Mouse (Mus musculus) T-helper 2 cell (primary cell): Measurements from ENCODE around the gene Hoxa5.

Experiments used
- in situ Hi-C: fragments of 300-600 bp; cut with MboI, MseI; formaldehyde crosslinking; loops from one replicate; pipeline ENCODE4 v1.15.1; 2025; ENCODE audit warnings: high pct_unique_total_duplicates

The Hoxa5 gene

DNA sequence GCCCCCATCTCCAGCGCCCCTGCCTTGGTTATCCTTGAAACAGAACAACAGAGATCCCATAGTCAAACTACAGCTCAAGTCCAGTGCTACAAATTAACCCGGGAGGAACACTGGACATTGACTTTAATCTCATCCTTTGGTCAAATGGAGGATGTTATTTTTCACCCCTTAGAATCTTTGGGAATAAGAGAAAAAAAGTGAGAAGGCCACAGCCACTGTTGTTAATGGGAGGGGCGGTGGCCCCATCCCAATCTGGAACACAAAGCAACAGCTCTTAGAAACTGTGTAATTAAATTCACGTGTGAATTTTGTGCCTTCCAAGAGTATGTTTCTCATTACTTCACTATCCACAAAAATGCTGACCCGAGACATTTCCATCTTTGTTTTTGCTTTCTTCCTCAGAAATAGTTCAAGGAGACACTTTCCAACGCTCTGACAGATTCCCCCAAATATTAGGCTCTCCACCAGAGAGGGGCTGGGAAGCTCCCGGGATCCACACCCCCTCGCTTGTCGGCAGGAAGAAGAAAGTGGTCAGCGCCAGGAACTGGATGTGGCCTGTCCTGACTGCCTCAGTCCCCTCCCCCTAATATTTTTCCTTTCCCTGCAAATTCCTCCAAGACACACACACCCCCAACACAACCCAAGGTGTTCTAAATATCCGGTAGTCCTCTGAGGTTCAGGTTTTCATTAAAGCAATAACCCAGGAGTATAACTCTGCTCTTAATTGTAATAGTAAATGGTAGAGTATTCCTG, 23.3 kb upstream of the Hoxa5 start:
- in situ Hi-C loops = loop anchor here (10.0 kb wide), 1 partner anchor 363 kb away; no protein-coding TSS in a partner anchor

DNA sequence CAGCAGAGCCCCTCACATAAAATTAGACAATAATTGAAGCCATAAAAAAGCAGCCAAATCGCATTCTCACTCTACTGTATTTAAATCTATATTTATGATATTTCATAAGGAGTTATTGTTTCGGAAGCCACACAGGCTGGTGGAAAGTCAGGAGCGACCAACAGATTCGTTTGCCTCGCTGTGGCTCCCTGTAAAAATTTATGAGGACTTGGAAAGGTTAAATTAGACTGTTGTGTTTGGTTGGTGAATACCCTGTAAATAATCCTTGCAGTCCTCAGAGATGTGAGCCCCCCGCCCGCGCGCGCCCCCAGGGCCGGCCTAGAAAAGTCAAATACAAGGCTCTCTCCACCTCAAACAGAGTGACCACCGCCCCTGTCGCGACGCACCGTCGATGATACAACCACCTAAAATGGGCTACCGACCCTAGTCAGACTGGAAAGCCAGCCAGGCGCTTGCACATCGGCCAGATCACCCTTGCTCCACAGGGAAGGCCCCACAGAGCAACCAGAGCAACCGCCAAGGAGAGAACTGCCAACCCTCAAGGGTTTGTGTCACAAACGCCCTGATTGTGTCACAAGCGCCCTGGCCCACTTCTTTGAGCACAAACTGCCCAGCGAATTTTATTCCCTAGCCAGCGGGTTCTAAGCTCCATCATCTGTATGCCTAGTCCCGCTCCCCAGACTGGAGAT, 22.3 kb upstream of the Hoxa5 start:
- in situ Hi-C loops = loop anchor here (10.0 kb wide), 1 partner anchor 362 kb away; no protein-coding TSS in a partner anchor

DNA sequence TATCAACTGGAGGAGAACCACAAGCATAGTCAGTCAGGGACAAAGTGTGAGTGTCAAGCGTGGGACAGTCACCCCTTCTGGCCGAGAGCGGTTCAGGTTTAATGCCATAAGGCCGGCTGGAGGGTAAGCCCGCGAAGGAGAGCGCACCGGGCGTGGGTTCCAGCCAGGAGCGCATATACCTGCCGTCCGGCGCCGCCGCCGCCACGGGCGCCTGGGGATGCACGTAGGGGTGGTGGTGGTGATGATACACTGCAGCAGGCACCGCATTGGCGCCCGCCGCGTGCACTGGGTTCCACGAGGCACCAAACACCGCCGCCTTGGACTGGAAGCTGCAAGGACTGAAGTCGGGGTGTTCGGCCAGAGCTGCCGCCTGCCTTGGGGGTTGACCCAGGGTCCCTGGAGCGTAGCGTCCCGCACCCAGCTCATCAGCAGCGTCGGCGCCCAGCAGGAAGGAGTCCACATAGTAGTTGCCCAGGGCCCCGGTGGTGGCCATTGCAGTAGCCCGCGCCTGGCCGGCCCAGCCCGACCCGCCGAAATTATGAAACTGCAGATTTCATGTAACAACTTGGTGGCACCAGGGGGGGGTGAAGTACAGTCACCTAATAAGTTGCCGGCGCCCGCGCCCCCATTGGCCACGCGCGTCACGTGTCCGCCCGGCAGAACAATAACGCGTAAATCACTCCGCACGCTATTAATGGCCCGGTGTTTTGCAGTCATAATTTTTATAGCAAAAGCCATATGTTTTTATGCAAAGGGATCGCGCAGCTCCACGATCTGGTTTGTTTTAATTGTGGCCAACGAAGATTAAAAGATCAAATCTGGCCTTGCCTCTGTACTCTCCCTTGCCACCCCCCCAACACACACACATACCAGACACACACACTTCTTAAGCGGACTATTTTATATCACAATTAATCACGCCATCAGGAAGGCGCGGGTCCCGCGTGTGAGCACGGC, 21.5 kb upstream of the Hoxa5 start:
- in situ Hi-C loops = loop anchor here (10.0 kb wide), 1 partner anchor 361 kb away; no protein-coding TSS in a partner anchor

DNA sequence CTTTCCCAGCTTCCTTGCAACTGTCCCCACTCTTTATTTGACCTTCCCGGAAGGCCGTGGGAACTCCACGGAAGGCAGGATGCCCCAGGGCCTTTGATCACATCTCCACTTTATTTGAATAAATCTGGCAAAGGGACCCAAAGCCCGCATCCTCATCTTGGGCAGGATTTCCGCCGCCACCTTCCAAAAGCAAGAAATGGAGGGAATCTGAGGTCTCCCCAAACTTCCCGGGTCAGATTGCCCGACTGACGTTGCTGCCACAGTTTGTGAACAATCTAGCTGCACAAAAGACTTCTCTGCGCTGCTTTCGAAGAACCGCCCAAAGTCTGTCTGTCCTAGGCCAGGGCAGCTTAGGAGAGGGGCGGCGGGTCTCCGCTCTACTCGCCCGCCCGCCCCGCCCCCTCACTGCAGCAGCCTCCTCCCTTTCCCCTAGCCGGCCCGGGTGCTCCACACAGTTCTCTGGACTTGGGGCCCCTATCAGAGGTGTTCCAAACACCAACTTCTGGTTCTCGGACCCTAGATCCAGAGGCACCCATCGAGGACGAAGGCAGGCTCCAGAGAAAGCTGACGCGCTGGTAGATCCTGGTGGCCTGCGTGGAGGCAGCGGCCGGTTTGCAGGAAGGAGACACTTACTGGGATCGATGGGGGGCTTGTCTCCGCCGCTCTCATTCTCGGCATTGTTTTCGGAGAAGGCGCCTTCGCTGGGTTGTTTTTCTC, 20.7 kb upstream of the Hoxa5 start:
- in situ Hi-C loops = loop anchor here (5.0 to 10.0 kb wide), 3 partner anchors 360 to 628 kb away; no protein-coding TSS in a partner anchor

DNA sequence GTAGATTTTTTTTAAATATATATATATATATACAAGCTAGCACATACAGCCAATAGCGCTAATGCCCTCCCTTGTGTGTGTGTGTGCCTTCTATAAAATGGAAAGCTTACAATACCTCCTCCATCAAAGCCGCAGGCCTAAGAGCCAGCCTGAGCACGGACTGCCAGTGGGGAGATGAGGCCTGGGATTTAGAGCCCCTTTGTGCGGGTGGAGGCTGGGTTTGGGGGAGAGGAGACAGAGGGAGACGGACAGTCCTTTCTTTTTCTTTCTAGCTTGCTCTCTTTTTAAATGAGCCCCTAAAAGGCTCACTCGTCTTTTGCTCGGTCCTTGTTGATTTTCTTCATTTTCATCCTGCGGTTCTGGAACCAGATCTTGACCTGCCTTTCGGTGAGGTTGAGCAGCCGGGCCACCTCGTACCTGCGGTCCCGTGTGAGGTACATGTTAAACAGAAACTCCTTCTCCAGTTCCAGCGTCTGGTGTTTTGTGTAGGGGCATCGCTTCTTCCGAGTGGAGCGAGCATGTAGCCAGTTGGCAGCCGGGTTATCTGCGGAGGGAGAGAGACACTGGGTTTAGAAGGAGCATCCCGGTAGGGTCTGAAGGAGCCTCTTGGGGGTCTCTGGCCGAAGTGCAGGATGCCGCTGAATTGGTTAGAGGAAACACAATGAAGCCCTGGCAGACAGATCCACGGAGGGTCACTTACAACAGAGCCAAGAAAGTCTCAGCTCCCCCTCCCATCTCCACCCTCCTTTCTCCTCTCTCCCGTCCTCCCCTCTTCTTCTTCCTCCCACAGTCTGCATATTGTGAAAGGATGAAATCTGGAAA, 19.8 kb upstream of the Hoxa5 start:
- in situ Hi-C loops = loop anchor here (5.0 to 10.0 kb wide), 3 partner anchors 359 to 627 kb away; no protein-coding TSS in a partner anchor

DNA sequence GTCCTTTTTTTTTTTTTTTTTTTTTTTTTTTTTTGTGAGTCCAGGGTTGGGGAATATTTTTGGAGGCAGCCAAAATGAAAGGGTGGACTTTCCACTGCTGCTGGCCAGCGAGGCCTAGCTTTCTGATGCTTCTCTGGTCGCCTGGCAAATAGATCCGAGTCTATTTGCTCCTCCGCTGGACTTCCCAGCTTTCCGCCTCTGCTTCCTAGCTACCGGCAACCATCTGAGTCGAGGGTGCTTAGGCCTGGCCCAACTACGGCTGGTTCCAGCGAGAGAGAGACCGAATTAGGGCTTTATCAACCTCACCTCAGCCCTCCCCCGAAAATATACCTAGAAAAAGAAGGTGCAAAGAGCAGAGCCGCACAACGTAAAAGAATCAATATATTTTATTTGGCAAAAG, 18.3 kb upstream of the Hoxa5 start:
- in situ Hi-C loops = loop anchor here (5.0 to 10.0 kb wide), 3 partner anchors 358 to 625 kb away; no protein-coding TSS in a partner anchor

DNA sequence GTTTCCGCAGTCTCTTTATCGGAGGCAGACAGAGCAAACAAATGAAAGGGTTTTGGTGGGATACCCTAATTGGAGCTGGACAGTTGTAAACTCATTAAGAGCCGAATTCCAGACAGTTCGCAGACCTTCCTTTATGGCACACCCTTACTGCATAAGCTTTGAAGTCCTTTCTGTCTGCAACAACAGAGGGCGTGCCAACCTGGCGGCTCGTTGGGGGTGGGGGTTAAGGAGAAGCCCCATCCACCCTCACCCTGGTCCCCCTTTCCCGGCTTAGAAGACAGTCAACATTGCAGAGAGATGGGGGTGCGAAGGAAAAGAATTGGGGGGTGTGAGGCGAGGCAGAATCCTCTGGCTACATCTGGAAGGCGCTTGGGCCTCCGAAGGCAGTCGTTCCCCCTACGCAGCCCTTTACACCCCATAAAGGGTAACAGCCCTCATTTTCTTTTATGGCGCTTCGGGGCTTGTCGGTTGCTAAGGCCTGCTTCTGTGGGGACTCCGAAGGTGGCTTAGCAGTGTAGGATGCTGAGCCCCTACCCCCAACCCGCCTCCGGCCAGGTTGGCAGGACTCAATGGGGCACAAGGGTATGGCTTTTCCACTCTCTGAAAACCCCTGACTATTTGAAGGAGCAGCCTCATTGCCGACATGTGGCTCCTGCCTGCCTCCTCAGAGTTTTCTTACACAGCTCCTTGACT, 17.8 kb upstream of the Hoxa5 start:
- in situ Hi-C loops = loop anchor here (5.0 to 10.0 kb wide), 3 partner anchors 357 to 625 kb away; no protein-coding TSS in a partner anchor

DNA sequence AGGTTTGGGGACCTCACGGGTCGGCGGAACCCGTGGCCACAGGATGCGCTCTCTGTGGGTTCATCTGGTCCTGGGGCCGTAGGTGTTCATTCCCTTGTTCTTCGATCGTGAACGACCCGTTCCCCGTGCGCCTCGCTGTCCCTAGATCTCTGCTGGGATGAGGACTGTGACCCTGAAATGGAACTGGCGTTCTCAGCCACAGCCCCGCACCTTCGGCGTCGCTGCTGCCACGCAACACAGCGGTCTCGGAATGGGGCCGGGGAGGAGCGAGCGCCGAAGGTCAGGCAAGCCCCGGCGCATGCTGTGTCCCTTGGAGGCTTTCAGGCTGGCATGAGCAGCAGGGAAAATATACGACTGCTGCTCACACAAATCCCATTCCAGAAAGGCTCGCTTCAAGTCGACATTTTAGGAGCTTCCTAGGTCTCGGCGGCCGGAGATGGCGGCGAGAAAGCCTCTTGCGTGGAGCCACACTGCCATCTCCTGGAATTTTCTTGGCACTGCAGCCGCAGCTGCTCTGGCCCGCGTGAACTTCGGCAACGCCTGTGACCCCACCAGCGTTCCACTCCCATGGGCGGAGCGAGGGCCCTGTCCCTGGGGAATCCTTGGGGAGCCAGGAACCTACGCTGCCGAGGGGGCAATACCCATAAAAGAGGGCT, 17.1 kb upstream of the Hoxa5 start, which contains the start of gene Hoxa7:
Gene Hoxa7 (minus strand): TSS at position 518 of the 656 bp plus-strand sequence.
- in situ Hi-C loops = loop anchor here (5.0 to 10.0 kb wide), 3 partner anchors 357 to 624 kb away; no protein-coding TSS in a partner anchor

DNA sequence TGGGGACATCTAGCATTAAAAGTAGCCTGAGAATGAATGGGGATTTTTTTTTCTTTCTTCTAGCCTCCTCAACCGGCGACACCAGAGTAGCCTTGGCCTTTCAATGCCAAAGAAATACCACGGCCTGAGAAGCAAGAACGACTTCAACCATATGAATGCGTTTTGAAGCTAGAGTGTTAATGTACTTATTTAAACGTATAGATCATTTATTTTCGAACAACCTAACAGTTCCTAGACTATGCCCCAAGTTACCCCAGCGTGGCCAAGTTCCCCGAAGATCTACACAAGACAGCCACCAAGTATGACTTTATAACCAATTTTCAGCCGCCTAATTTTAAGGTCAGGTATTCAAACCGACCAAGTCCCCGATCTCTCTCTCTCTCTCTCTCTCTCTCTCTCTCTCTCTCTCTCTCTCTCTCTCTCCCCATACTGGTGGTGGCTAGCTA, 16.5 kb upstream of the Hoxa5 start:
- in situ Hi-C loops = loop anchor here (5.0 to 10.0 kb wide), 3 partner anchors 356 to 624 kb away; no protein-coding TSS in a partner anchor

DNA sequence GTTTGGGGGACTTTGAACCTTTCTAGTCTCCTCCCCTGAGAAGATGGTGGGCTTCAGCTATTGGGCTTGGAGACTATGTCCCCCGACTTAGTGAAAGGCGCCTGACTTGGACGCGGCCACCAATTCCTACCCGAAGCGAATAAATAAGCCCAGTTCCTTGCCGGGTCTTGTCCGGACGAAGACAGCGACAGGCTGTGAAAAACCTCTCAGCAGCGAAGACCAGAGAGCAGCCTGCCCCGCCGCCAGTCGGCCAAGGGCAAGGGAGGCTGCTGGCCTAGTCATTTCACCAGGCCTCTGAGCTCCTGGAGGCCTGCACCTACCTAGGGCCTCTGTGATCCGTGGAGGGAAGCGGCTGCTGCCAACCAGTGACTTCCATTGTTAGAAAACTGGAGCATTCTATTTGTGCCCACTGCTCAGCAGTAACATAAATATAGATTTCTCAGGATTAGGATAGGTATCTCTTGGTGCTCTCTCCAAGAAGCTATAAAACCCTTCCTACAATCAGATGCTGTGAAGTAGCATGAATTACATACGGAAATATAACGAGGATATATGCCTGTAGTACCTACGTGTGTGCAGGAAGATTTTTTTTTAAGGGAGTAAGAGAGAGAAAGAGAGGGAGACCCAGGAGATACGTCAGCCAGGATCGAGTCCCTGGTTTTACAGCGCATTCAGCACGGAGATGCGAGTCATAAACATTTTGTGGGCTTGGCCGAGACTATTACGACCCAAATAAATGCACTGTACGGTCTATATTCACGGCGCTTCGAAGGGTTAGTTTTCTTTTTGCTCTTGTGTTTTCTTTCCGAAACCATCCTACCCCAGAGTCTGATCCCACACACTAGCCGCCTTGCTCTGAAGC, 15.8 kb upstream of the Hoxa5 start:
- in situ Hi-C loops = loop anchor here (5.0 to 10.0 kb wide), 3 partner anchors 355 to 623 kb away; no protein-coding TSS in a partner anchor

DNA sequence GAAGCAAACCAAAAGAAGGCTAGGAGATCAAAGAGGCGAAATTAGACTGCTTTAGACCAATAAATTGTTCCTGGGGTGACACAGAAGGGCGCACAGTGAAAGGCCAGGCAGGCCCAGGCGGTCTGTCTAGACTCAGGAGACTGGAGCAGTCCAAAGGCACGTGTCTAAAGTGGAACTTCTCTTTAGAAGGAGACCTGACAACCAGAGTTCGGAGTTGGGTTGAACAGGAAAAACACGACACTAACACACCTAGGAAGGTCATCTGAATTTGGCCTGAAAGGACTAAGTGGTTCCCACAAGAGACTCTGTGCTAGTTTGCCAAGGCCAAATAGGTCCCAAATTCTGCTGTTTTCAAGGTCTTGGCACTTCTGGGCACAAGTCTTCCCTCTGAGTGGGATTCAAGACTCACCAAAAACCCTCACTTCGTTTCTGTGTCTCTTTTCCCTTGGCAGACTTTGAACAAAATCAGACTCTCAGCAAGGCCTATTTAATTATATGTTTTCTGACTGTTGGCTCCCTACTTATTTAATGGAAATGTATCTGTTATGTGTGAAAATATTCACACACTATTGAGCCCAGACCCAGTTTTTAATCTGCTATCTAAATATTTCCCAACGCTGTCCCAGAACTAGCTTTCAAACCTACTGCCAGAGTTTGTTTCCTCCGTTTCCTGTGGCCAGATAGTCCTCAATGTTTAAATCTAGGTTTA, 15.0 kb upstream of the Hoxa5 start:
- in situ Hi-C loops = loop anchor here (5.0 kb wide), 1 partner anchor 33 kb away; no protein-coding TSS in a partner anchor

DNA sequence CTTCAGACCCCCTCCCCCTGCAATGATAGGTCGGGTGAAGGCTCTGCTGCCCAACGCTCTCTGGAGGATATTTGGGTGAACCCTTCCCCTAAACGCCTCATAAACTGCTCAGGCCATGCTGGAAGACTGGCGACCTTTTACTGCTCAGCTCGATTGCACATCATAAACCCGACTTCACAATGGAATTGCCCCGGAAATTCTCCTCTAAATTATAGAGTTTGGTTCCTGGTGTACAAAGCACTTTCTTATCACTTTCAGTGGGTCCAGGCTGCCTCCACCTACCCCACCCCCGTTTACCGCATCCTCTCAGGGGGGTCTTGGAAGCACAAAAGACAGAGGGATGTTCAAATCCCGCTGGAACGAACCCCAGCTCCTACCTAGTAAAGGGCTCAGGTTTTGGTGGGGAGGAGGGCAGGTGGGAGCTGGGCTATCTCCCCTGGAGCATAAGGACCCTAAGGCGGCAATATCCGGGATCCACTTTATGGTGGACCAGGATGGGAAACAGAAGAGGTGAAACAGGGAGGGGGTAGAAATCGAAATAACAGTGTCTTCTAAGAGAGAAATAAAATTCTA, 14.3 kb upstream of the Hoxa5 start:
- in situ Hi-C loops = loop anchor here (5.0 kb wide), 1 partner anchor 34 kb away; no protein-coding TSS in a partner anchor

DNA sequence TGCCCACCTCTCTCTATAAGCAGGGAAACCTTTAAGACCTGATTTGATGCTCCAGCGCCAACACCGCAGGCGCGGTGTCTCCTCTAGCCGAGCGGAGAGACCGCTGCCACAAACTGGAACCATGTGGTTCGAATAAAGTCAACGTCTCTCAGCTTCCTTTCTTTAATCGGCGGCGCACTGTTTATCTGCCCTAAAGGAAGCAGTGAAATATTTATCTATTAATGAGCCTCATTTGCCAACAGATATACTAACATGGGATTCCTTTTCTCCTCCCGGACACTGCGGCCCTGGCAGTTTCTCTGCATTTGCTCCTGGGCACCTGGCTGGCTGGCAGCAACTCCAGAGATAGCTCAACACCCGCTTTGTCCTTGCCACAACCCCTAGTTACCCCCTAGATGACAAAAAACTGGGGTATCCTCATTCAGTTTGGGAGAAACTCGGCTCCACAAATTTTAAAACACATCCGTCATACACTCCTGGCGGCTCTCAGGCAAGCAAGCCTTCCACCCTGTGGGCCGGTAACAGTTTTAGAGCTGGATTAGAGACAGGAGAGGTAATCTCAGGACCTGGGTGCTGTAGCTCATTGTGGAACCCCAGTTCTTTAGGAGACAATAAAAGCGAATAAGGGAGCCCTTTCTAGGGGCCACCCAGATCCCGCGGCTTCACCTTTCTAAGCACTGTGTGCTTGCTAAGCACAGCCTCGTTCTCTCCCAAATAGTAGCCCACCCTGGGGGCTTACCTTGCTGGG, 13.7 kb upstream of the Hoxa5 start:
- in situ Hi-C loops = loop anchor here (5.0 kb wide), 1 partner anchor 34 kb away; no protein-coding TSS in a partner anchor

DNA sequence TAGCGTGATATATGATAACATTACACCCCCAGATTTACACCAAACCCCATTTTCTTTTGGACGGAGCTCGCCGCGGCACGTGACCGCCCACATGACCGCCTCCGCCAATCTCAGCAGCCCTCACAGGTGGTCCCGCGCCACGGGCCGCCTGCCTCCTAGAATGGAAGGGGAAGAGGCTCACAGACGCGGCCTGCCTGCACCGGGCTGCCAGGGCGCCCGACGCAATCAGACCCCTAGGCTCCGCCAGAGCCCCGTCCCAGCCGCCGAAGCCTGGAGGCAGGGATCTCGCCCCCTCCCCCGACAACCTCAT, 13.0 kb upstream of the Hoxa5 start:
- in situ Hi-C loops = loop anchor here (5.0 kb wide), 1 partner anchor 35 kb away; no protein-coding TSS in a partner anchor

DNA sequence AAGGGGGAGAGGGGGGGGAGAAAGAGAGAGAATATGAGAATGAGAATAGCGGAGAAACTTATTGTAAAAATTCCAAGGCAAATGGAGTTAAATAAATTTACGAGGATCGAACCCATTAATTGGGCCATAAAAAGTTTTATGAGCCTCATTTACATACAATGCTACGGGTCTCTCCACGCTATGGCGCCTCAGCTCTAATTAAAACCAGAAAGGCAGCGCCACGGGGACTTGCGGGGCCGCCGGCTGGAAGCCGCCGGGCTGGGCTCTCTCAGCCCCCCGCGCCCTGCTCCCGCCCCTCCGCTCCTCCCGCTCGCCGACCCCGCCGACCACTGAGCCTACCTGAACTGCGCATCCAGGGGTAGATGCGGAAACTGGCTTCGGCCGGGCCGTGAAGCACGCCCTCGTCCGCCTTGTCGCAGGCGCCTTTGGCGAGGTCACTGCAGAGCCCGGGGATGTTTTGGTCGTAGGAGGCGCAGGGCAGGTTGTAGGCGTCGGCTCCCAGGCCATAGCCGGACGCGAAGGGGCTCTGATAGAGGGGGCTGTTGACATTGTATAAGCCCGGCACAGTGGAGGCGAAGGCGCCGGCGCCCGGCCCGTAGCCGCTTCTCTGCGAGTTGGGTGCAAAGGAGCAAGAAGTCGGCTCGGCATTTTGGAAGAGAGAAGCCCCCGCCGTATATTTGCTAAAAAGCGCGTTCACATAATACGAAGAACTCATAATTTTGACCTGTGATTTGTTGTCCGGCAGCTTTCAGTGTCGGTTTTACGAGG, 12.5 kb upstream of the Hoxa5 start:
- in situ Hi-C loops = loop anchor here (5.0 kb wide), 1 partner anchor 35 kb away; no protein-coding TSS in a partner anchor
